Mouse (Mus musculus) adrenal gland, postnatal 10 days (tissue): Measurements from ENCODE around the gene 1700001K19Rik. TPM values are rescaled to one million over a fixed set of nuclear protein-coding genes. Genes with fewer than 3 reads are reported as not detected.
A peak's percentile ranks its signal among the peaks of the same experiment; 100 is the strongest.
"Not testable (repeated sequence)": the region's sequence is repeated elsewhere in the genome, so short reads cannot be mapped to it uniquely, and the experiment has no call there.

Experiments
- DNase-seq: peaks from one replicate; pipeline ENCODE4 v3.0.0; 2021; ENCODE audit warnings: mixed read lengths
- total RNA-seq, 2 experiments: library from RNA; stranded (reverse); gene quantifications; 2 replicates each; pipeline ENCODE4 v1.2.3; 2021

The 1700001K19Rik gene
- total RNA-seq, 2 experiments from 2014 or later = not detected

DNA sequence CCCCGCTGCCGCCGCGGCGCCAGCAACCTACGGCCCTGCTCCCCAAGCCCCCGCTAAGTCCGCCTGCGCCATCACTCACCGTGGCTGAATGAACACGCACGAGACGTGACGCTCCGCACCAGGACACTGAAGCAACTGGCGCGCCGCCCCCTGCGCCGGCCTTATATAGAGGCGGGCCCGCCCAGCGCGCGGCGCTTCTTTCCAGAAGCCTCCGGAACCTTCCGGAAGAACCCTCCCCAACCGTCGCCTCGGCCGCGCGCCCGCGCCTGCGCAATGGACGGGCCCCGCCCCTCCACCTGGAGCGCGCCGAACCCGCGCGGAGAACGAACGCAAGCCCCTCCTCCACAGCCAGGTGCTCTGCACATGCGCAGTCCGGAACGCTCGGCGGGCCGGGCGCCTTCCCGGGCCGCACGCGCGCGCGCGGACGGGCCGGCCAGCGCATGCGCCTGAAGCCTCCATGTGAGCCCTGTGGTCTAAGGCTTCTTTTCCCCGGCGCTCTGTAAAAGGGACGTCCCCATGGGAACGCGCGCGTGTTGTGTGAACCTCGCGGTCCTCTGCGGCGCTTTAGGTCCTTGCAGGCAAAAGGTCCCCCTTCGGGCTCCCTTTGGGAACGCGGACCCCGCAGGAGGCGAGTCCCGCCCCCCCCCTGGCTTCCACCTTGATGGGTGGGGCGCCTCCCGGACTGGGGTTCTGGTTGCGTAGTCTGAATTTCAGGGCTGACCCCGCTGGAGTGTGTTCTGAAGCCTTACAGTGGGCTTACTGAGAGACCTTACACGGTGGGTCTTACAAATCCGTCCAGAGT lies 14.0 kb upstream of the 1700001K19Rik start:
- peak; percentile 99 for DNase-seq

DNA sequence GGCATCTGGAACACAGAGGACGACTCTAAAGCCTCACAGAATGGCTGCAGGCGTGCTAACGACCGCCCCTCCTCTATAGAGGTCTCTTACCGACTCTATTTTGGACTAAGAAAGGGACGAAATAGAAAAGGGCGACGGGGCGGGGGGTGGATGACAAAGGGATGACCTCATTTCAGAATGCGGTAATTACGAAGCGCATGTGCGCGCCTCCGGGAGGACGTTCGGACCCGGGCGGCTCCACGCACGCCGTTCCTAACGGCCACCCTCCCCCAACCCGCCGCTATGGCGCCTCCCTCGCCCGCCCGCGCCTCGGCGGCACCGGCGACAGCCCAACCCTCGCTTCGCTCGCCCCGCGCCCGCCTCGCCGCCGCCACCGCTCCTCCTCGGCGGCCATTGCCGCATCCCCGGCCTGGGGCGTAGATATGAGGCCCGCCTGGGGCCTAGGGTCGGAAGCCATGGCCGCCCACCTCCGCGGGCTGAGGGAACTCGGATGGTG lies 13.3 kb upstream of the 1700001K19Rik start:
- peak; percentile 67 for DNase-seq

DNA sequence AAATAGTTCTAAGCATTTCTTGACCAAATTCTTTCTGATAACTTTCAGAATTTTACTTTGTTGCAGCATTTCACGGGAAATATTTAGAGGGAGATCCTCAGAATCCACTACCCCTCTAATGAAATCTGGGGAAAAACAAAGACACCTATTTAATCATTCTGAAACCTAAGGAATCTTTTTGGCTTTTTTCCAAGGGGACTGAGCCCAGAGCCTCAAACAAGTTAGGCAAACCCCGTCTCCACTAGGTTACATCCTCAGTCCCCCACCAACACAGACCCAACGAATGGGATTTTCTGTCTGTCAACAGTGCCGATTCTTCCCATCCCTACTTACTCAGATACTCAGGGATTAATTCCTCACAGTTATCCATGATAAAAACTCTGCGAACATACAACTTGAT lies 11.0 kb upstream of the 1700001K19Rik start:
- not testable (repeated sequence) for DNase-seq

DNA sequence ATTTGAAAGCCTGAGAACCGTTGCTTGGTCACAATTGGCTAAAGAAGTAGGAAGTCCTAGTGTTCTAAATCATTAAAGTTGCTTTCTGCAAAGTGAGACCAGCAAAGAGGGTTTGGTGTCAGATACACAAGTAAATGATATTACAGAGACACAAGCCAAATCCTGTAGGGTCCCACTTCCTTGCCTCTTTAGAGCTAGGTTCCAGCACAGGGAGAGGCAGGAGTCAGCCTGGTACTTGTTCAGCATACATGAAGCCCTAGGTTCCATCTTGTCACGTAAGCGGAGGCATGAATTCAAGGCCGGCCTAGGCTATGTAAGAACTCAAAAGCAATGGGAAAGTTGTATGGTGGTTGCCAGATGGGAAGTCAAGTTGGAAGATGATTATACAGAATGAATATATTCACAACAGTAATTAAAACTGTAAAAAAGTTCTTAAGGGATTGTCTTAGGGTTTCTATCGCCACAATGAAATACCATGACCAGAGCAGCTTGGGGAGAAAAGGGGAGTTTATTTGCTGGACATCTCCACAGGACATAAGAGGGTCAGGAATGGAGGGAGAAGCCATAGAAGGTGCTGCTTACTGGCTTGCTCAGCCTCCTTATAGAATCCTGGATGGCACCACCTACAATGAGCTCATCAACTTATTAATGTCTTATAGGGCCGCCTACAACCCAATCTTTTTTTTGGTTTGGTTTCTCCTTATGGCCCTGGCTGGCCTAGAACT lies 7.7 kb upstream of the 1700001K19Rik start:
- DNase-seq = no peak

DNA sequence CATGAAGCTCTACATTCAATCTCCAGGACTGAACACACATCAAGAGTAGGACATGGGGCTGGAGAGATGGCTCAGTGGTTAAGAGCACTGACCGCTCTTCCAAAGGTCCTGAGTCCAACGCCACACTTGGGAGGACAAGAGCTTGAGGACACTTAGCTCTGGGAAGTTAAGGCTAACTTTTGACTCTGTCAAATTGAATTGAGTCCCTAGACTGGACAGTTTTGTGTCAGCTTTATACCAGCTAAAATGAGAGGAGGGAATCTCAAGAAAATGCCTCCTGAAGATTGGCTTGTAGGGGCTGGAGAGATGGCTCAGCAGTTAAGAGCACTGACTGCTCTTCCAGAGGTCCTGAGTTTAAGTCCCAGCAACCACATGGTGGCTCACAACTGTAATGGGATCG lies 6.5 kb upstream of the 1700001K19Rik start:
- DNase-seq = not testable (repeated sequence)

DNA sequence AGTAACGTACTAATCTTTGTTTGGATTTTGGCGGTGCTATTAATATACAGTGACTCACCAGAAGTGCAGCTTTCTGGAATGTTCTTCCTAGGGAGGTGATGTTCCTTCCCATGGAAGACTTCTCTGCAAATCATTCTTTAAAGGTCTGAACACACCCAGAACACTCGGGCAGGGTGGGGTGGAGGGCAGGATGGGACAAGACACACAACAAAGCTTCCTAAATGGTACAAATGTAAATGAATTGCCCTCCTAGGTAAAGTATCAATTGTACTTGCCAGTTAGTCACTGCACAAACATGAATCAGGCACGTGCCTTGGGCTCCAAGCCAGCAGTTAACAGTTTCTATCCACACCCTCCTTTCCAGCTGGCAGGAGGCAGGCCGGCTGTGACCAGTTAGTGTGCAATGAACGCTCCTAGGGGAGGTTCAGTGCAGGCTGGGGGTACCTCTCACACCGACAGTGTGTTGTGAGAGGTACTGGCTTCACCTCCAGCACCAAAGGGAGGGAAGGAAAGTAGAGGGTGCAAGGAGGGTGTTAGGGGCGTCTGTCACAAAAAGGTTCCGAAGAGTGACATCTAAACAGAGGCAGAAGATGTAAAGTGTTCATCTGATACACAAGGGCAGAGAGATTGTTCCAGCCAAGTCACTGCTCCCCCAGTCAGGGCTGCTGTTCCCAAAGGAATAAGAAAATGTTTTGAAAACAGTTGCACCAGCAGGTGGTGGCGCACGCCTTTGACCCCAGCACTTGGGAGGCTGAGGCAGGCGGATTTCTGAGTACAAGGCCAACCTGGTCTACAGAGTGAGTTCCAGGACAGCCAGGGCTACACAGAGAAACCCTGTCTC lies 5.7 kb upstream of the 1700001K19Rik start:
- peak; percentile 78 for DNase-seq

DNA sequence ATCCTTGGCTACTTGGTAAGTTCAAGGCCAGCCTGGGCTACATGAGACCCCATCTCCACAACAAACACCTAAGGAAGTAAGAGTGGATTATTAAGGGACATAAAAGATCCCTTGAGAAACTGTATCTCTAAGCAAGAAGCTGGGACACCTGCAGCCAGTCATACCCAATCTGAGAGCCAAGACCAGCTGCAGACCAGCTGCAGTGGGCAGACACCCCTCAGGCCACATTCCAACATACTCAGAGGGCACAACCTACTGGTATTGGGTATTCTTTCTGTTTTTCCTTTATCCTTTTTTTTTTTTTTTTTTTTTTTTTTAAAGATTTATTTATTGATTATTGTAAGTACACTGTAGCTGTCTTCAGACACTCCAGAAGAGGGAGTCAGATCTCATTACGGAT lies 1.2 kb upstream of the 1700001K19Rik start:
- DNase-seq = no peak

DNA sequence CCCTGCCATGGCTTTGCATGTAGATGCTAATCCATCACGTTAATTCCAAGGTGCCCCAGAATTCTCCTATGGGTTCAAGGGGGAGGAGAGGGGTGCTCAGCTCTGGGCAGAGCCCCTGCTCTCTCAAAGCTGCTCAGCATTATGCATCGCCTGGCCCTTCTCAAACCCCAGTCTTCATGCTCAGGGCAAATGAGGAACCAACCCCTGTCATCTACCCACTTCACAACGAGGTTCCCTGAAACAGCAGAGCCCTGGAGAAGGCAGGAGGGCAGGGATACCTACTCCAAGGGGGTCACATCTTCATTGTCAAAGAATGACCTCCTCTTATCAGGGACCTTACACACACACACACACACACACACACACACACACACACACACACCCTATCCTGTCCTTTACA lies 541 bp downstream of the 1700001K19Rik start:
- no peak for DNase-seq

DNA sequence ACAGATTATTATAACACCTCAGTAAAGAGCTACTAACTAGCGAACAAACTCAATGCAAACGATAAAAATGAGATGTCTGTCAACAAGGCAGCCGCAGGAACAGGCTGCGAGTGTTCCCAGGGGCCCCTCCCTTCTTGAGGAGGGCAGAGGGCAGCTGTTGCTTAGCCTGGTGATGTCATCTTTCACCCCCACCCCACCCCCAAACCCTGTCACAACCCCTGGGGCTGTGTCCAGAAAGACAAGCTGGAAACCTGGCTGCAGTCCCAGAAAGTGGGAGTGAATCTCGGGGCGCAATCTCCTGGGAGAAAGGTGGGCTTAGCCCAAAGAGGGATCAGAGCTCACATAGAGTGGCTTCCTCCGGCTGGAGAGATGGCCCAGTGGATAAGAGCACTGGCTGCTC lies 1.2 kb downstream of the 1700001K19Rik start:
- peak; percentile 41 for DNase-seq

DNA sequence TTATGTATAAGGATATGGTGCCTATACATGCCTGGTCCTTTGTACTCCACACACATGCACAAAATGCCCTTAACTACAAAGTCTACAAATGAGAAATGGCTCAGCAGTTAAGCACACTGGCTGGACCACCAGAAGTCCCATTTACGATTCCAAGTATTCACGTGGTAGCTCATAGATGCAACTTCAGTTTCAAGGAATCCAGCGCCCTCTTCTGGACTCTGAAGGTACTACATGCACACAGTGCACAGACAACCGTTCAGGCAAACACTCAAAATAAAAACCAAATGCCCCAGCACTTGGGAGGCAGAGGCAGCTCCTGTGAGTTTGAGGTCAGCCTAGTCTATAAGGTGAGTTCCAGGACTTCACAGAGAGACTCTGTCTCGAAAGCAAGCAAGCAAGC lies 8.2 kb downstream of the 1700001K19Rik start:
- no peak for DNase-seq

DNA sequence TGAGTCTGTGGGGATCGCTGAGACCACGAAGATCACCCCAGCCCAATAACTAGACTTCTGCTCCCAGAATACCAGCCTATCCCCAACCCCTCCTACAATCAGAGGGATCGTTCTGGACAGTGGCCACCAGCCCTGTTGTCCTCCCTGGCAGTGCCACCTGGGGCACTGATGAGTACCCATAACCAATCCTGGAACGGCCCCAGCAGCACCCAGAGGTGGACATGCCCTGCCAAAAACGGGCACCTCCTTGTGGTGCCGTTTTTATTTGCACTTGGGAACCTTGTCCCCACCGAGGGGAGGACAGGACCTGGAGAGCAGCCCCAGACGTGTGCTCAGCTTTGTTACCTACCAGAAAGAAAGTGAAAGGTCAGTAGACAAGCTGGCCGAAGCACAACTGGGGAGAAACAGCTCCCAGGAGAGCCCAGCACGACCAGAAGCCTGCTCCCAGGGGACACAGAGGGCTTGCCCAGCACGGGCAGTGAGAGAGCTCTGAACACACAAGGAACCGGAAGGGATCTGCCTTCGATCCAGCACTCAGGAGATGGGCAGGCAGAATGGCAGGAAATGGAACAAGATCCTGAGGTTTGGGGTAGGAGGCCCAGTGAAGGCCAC lies 14.8 kb downstream of the 1700001K19Rik start:
- peak; percentile 68 for DNase-seq

DNA sequence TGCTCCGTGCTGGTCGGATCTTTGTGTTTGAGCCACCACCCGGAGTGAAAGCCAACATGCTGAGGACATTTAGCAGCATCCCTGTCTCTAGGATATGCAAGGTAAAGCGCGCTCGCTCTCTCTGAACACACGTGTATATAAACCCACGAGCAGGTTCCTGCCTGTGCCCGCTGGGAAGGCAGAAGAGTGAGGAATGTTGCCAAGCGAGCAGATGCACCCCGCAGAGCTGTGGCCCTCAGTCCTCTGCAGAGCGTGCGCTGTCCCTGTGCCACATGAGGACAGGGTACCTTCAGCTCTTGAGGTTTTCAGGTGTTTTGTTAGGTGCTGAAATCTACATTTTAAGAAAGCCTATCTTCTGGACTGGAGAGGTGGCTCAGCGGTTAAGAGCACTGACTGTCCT lies 20.7 kb downstream of the 1700001K19Rik start:
- no peak for DNase-seq

DNA sequence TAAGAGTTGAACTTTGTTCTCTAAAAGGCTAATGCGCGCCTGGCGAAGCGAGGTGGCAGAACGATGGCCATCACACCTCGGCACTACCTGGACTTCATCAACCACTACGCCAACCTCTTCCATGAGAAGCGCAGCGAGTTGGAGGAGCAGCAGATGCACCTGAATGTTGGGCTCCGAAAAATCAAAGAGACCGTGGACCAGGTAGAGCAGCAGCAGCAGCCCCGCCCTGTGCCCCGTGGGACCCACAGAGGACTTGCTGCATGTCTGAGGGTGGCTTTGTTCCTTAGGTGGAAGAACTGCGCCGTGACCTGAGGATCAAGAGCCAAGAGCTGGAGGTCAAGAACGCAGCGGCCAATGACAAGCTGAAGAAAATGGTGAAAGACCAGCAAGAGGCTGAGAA lies 31.0 kb downstream of the 1700001K19Rik start:
- no peak for DNase-seq

DNA sequence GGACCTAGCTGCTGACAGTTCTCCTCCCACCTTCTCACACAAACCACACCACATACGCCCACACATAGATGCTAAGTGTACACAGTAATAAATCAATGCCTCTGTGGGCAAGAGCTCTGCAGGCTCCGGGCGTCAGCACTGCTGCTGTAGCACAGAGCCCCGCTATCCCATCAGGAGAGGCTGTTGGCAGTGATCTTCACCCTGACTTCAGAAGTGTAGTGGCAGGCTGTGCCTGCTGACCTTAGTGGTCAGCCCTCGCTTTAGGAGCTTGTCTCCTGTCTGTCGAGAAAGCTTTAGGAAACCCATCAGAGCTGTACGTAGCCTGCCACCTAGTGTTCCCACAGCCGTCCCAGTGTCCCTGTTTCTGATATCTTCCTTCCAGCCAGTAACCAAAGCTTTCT lies 32.2 kb downstream of the 1700001K19Rik start:
- DNase-seq = no peak

DNA sequence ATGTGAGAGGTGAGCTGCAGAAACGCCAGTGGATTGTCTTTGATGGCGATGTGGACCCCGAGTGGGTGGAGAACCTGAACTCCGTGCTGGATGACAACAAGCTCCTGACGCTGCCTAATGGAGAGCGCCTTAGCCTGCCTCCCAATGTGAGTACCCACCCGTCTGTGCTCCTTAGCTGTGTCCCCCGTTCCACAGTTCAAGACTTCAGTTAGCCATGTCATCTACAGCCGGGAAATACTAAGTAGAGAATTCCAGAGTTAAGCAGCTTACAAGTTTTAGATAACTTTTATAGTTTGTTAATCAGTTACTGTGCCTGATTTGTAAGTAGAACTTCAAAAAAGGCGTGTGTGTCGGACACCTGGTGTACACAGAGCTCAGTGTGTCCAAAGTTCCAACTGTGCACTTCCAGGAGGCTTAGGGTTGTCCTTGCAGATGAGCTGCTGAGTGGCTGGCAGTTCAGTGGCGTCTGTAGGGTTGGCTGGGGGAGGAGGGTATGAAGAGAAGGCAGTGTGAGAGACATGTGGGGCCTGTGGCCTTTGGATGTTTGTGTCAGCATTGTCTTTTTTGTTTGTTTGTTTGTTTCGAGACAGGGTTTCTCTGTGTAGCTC lies 44.8 kb downstream of the 1700001K19Rik start:
- DNase-seq = no peak

DNA sequence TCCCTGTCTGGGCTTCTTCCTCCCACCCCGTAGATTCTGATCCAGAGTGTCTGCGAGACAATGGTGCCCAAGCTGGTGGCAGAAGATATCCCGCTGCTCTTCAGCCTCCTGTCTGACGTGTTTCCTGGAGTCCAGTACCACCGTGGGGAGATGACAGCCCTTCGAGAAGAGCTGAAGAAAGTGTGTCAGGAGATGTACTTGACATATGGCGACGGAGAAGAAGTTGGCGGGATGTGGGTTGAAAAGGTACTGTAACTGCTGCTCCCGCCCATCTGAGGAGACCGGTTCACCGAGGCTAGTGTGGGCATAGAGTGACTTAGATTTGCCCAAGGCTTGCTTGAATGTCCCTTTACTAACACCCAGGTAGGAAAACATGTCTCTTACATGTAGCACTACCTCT lies 46.1 kb downstream of the 1700001K19Rik start:
- DNase-seq = no peak

DNA sequence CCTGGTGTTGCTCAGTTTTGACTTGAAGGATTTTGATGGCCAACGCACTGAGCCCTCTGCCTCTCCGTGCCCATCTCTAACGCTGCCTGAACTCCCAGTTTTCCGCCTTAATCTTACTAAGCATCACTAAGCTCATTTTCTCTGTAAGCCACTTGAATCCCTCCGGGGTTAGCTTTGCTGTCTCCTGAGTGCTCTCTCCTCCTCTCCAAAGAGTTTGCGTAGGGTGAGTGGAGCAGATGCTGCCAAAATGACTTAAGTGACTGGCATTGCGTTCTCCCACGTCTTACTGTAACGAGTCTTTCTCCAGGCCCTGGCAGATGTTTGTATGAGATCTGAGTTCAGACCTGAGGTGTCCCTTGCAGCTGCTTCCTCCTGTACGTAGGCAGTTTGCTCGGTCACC lies 52.4 kb downstream of the 1700001K19Rik start:
- DNase-seq = no peak
